Mouse (Mus musculus) frontal cortex, postnatal 14 days (tissue): Measurements from ENCODE around the gene Vwa5b1.

Experiments used
- DNase-seq, 2 experiments: peaks; one replicate each; pipeline ENCODE4 v3.0.0; 2022; ENCODE audit warnings: low spot score in 2 of 2

Gene Vwa5b1

DNA sequence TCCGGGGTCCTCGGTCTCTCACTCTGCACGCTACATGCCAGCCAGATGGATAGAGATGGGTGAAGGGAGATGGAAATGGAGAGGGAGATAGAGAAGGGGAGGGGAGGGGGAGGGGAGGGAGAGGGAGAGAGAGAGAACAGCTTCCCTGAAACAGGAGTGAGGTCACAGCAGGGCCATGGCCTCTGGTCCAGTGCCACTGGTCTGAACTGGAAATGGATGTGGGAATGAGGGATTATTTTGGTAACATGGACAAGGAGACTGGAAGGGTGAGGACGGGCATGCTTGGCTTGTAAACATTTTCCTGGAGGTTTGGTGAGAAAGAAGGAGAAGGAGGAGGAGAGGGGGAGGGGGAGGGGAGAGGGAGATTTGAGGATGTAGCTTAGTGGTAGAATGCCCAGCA is 59.0 kb downstream of the Vwa5b1 start:
- no peak for DNase-seq

DNA sequence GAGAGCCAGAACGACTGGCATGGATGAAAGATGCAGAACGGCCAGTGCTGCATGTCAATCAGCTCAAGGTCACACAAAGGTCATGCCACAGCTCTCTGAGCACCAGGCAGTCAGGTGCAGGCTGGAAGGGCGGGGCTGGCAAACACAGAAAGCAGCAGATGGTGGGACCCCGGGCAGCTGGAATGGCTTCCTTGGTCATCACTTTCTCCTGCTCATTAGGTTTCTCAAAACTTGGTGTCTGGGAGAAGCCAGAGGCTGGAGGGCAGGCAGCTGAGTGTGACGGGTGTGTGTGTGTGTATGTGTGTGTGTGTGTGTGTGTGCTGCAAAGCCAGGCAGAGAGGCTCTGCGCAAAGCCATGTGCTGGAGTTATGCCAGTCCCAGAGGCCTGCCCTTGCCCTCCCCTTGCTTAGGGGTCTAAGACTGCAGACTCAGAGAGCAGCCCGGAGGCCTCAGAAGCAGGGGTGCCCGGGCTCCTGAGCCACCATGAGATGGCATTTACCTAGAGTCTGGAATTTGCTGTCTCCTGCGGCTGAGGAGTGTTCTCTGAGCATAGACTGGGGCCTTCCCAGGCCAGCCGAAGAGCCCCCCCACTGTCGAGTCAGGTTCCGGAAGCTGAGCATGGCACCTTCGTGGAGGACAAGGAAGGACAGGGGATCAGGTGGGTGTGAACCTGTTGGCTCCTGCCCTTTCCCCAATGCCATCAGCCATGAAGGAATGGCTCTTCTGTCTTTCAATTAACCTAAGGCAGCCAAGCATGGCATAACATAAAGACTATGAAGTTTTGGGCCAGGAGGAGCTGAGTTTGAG is 60.7 kb downstream of the Vwa5b1 start:
- no peak for DNase-seq

DNA sequence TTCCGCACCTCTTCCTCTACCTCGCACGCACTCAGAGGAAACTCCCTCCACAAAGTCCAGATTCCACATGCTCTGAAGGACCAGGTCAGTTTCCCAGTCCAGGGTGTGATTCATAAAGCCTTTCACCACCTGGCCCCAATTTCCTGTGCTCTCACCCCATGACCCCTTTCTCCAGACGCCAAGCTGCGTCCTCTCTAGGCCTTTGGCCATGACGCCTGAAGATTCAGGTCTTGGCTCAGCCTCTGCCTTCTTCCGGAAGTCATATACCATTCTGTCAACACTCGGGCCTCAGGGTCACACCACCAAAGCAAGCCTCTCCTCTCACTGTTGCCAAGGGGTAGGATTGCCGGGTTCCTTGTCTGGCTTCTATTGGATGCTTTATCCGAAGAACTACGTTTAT is 65.8 kb downstream of the Vwa5b1 start:
- DNase-seq: no peak

DNA sequence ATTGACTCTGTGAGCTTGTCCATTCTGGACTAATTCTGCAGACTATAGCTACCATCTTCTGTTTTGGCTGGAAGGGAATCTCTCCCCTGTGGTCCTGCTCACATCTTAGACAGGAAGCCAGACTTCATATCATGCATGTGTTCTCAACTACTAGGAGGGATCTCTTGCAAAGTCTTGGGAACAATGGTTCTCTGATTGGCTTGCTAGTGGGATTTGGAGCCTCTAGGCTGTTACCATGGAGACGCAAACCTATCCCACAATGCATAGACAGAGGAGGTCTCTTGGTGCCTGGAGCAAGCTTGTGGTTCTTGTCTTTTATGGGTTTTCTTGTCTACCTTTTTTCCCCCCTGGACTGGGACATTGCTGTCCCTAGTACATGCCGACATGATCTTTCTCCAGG is 67.4 kb downstream of the Vwa5b1 start:
- no peak for DNase-seq

DNA sequence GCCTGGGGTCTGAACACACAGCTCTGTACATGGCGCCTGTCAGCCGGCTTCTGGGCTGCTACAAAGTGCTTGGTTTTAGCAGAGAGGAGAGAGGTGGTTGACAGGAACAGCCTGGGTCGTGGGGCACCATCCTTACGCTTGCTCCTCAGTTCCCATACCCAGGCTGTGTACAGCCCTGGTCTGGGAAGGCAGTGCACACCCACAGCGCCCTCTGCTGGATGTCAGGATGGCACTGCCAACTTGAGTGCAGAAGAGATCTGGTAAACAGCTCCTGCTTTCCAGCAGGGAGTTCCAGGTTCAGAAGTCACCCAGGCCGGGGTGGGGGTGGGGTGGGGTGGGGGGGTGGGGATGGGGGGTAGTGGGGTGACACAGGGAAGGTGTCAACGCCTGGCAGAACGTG is 73.7 kb downstream of the Vwa5b1 start:
- peak; percentile 77 to 83 for DNase-seq

DNA sequence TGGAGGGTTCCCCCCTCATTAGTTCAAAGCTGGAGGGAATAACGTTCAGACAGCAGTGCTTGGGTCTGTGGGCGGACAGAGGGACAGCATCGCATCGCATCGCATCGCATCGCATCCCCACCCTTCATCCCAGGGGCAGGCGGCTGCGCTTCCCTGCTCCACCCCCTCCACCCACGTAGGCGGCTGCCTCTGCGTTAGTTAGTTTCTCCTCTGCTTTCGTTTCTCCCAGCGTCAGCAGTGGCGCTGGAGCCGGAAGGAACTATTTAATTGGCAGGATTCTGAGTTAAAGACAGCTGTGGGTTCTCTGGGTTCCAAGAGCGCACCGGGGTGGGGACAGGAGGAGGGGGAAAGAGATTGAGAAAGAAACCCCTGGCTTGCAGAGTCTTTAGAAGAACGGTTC is 80.2 kb downstream of the Vwa5b1 start:
- no peak for DNase-seq

DNA sequence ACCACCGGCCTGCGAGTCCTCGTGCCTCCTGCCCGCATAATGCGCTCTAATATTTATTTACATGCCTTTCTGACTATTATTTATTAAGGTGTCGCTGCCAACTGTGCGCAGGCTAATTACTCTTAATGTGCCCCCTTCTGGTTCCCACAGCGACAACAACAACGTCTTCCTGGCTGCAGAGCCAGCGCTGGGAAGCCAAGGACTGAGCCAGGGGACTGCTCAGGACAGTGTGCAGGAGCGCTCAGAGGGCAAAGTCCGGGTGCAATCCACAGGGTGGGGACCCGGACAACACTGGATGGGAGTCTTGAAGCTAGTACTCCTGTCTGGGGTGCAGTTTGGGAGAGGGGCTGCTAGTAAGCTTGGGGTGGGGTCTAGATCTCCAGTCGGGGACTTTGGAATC is 80.8 kb downstream of the Vwa5b1 start:
- no peak for DNase-seq

DNA sequence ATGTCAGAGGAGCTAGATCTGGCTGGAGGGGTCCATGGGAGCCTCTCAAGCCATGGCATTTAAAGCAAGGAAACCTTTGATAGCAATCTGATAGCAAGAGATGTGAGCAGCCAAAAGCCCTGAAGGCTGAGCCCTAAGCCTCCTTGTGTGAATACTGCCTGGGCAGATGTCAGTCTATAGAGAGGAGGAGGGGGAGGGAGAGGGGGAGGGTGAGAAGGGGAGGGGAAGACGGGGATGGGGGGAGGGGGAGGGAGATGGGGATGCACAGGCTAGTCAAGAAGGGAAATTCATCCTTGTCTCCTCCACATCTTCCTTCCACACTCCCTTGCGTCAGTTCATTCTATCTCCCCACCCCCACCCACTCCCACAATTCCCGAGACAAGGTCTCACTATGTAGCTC is 81.4 kb downstream of the Vwa5b1 start:
- DNase-seq: no peak

DNA sequence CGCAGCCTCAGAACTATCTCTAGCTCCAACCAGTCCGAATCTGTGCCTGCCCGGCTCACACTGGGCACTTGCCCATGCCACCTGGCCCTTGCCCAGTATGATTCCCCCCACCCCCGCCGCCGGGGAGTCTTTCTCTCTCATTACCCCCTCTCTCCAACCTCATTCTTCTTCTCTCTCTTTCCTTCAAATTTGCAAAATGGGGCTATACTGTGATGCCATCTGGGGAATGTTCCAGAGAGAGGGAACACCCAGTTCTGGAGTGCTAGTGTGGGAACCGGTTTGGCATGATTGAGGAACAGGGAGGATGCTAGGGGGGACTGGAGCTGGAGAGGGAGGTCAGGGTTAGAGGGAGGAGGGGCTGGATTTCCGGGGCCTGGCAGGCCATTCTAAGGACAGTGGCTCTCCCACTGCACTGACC is 82.2 kb downstream of the Vwa5b1 start:
- no peak for DNase-seq

DNA sequence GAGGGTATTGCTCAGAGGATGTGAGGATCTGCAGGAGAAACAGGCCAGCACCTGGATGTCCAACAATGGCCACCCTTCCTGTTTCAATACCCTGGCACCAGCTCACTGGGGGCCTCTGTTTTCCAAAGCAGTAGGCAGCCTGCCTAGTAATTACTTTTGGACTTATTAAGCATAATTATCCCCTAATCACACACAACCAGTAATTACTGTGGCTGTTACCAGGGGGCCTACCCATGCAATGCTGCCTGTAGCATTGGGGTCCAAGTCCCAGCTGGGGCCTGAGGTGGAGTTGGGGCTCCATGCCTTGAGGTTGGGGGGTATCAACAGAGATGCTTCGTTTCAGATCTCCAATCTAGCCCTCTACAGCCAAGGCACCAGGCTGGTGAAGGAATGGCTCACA is 82.6 kb downstream of the Vwa5b1 start:
- DNase-seq: no peak

DNA sequence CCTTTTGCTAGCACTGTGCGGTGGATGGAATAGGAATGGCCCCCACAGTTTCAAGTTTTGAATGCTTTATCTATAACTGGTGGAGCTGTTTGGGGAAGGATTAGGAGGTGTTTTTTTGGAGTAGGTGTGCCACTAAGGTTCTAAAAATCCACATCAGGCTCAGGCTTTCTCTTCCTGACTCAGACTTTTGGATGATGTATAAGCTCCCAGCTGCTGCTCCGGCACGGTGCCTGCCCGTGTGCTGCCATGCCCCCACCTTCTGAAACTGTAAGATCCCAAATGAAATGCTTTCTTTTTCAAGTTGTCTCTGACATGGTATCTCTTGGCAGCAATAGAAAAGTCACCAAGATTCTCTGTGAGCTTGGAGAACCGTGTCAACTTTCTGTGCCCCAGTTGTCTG is 84.1 kb downstream of the Vwa5b1 start:
- no peak for DNase-seq

DNA sequence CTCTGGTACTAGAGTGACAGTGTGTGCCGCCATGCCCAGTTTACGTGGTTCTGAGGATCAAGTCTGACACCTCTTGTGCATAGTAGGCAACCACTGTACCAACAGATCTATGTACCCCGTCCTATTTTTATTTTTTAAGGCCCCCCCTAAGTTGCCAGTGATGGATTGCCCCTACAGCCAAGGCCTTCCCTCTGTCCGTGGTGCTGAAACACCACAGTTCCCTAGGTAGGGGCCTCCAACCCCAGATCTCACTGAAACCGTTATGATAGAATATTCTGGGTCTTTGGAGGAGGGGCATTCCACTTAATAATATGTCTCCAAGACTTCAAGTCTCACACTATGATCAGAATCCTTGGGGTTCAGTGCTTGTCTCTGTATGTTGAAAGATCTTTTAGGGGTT is 85.1 kb downstream of the Vwa5b1 start:
- no peak for DNase-seq

DNA sequence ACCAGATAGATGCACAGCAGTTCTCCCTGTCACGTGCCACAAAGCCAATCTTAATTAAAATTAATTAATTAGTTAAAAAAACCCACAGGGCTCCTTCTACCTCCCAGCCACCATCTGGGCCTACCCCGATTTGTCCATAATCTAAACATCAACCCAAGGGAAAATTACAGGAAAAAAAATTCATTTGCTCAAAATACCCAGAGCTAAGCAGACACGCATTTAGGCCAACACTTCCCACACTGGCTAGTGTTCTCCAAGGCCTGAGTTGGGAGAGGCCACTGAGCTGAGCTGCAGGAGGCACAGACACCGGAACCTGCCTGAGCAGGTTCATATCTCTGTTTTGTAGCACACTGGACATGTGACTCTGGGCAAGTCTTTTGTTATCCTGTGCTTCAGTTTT is 86.7 kb downstream of the Vwa5b1 start:
- DNase-seq: no peak

DNA sequence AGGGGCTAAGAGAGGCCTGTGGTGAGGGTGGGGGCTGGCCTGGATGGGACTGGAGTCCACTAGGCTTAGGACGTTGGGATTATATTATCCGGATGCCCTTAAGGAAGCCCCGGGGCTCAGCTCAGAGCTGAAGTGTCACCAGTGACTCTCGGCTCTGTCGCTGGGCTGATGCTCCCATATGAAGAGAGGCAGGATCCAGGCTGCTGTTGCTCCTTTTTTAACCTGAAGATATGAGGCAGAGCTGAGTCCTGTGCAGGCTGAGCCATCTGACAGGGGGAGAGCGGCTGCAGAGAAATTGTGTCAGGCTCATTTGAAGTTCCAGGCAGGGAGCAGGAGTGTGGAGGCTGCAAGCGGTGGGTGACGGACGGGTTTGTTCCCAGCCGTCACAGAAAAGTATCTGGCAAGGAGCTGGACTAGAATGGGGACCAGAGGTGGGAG is 87.5 kb downstream of the Vwa5b1 start:
- DNase-seq: peak in 1 of 2 experiments; percentile 40

DNA sequence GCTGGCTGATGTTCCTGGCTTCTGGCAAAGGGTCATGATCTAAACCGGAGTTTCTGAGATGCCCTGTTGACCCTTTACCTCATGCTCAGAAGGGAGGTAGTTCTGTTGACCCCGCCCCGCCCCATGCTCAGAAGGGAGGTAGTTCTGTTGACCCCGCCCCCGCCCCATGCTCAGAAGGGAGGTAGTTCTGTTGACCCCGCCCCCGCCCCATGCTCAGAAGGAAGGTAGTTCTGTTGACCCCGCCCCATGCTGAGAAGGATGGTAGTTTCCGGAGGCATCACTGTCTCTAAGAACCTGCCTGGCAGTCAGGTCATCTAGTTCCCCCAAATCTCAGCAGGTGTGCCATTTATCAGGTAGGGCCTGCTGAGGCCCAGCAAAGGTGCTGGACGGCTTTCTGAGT is 88.1 kb downstream of the Vwa5b1 start:
- DNase-seq: no peak

DNA sequence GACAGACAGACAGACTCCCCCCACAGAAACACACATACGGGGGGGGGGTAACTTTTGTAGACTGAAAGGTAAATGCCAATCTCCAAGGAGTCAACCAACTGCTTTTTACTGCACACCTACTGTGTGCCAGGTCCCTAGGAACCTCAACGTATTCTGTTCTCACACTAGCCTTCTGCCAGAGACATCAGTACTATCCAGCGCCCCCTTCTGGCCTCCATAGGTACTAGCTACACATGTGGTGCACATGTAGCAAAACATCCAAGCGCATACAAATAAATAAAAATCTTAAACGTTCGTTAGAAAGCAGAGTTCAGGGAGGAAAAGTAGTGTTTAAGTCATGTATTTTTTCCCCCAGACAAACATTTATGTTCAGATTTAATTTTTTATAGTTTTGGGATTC is 88.6 kb downstream of the Vwa5b1 start:
- no peak for DNase-seq

DNA sequence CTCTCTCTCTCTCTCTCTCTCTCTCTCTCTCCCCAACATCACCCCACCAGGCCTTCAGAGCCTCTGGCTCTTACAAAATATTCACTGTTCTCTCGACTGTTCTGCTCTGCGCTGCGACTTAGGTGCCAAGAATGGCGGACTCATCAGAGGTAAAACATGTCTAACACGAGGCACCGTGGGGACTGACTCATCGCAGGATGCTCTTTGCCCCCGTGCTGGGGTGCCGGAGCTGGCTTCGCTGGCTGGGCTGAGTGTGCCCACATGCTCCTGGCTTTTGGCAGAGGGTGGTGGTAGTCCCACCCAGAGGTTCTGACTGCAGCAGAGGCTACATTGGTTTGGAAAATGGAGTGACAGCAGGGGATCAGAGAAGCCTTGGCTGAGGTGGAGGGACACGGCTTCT is 89.4 kb downstream of the Vwa5b1 start:
- no peak for DNase-seq

DNA sequence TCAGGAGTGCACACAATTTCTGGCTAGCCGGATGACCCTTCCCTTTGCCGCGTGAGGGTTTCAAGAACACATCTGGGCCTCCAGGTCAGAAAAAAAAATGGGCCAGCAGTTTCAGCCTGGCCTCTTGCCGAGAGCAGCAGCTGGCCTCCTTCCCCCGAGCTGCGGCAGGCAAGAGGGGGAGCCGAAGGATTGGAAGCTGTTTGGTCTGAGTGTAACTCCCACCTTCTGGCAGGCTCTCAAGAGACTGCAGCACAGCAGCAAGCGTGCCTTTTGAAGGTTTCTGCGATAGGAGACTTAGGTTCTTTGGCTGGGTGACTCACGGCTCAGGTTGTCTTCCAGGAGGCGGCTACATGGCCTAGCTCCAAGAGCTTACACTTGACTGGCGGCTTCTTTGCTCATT is 92.5 kb downstream of the Vwa5b1 start:
- peak in 1 of 2 experiments; percentile 47 for DNase-seq

DNA sequence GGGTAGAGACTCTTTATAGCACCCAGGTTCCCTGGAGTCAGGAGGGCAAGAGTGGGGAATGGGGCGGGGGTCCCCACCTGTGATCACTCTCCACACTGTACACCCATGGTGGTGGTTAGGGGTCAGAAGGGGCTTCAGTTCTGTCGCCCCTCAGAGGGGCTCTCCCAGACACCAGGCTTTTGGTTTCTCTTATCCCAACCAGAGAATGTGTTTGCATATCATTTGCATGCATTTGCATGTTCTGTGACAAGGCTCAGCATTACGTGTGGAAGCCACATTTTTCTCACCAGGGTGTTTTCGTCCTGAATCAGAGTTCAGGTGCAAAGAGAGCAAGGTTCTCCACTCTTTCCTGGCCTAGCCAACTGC is 97.6 kb downstream of the Vwa5b1 start:
- no peak for DNase-seq

DNA sequence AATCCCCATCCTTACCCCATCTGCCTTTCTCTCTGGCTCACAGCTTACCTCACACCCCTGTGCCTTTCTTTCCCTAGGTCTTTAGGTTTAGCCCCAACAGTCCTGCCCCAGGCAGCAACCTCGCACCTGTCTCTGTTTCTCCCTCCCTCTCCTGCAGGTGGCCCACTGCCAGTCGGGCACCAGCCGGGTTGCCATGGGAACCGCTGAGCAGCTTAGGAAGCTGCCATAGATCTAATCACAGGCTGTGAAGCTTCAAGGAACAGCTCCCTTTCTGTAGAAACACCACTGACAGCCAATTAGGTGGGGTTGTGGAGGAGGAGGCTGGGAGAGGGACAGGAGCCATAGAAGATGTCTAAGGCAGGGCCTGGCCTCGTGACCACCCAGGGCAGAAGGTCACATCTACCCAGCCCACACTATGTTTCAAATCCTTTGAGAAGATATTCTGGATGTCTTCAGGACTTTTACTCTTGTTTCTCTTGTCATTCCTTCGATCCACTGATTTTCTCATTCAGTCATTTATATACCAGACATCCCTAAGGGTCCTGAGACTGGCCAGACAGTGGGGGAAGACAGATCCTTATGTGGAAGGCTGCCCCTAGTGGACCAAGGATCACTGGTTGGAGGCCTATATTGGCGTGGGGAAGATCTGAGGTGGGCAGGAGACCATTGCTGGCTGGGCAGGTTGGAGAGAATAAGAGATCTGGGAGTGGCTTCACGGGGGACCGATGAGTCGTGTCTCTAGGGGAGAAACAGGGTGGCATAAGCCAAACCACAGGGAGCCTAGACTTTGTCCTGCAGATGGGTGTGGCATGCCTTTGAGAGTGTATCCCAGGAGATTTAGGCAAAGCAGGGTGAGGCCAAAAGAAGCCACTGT is 98.2 kb downstream of the Vwa5b1 start:
- peak; percentile 73 to 76 for DNase-seq

DNA sequence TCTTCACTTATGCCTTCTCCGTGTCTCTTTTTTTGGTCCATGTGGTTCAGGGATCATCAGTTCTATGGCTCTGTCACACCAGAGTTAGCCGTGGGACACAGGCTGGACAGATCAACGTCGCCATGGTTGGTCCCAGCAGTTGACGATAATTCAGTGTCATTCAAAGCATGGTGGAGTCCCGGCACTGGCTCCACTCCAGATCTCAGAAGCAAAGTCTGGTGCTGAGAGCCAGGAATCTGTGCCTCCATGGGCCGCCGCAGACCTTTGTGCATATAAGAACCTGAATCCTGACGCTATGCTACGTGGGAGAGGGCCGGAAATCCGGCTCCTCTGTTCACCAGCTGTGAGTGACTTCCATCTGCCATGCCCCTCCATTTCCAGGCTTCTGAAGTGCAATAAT is 100.1 kb downstream of the Vwa5b1 start:
- no peak for DNase-seq

DNA sequence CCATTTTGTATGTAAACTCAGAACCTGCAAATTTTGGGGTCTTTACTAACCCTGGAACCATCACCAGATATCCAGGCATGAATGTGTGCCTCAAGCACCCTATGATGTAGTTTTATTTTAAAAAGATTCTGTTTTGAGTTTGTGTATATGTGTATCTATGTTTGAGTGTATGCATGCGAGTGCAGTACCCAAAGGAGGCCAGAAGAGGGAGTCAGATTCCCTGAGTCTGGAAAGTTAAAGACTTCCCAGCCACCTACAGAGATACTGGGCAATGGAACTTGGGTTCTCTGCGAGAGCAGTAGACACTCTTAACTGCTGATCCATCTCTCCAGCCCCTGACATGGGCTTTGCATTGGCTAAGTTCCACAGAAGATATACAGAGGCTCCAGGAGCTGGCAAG is 101.8 kb downstream of the Vwa5b1 start:
- DNase-seq: no peak

DNA sequence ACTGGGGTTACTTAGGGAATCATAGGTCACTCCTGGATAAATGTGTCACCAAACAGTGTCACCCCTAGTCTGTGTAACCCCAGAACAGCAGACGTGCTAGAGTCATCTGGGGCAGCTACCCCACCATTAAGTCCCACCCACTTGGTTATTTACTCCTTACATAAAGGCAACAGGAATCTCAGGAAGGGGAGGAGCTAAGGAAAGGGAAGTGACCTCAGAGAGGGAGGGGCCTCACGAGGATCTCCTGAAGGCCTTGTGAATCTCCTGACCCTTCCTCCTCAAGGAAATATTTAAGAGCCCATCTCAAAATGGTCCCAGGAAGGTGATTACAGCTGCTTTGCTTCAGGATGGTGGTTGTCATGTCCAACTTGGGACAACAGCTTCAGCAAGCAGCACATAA is 103.9 kb downstream of the Vwa5b1 start:
- DNase-seq: no peak
